Mouse (Mus musculus): ENCODE data around the gene Med16. TPM values are rescaled to one million over a fixed set of nuclear protein-coding genes. Genes with fewer than 3 reads are reported as not detected.

The Med16 gene
- polyA plus RNA-seq, 1 experiment = 58.1 TPM

- no peak for TF ChIP-seq CTCF (IDR thresholded peaks at IDR 0.05; ENCODE audit: extremely low read depth, insufficient read length, insufficient replicate concordance, low read depth, low read length)
- TF ChIP-seq POLR2A (IDR thresholded peaks at IDR 0.05; ENCODE audit: low read depth, low read length) = peak; percentile 91
- H3K27ac ChIP-seq (ENCODE audit: insufficient read depth, low read depth, low read length) = peak within 1 kb of the TSS; percentile 31
- 0 out of 2 replicates have a peak, but pooled peaks cover 2% of the 10 kb centered on the region for H3K36me3 ChIP-seq (ENCODE audit: control insufficient read depth, insufficient read depth, low read length)
- WGBS = 1% methylated on average over 42 of the region's 42 CpGs
- H3K4me3 ChIP-seq (ENCODE audit: low read depth, low read length) = peak within 1 kb of the TSS; percentile 77
- peaks cover 12% of the 10 kb centered on the region; the same call in 1 of the 2 replicates for H3K27me3 ChIP-seq (ENCODE audit: control insufficient read depth, insufficient read depth, low read length)
- H3K4me1 ChIP-seq (ENCODE audit: control insufficient read depth, insufficient read depth, insufficient read length, low read length) = peaks cover 30% of the 10 kb centered on the region
Measured at GRCm38 (mm10) chr10:79916808-79917531, 8.2 kb upstream of the Med16 start, which contains the start of gene Kiss1r. Gene Kiss1r (plus strand): TSS chr10:79916971.

GRCm38 (mm10) chr10:79916081-79916480, 7.4 kb upstream of the Med16 start:
- H3K4me3 ChIP-seq (ENCODE audit: low read depth, low read length) = peak overlapping the region; percentile 77
- H3K36me3 ChIP-seq (ENCODE audit: control insufficient read depth, insufficient read depth, low read length) = 0 out of 2 replicates have a peak, but pooled peaks cover 2% of the 10 kb centered on the region
- TF ChIP-seq POLR2A (IDR thresholded peaks at IDR 0.05; ENCODE audit: low read depth, low read length) (no peak), CTCF (IDR thresholded peaks at IDR 0.05; ENCODE audit: extremely low read depth, insufficient read length, insufficient replicate concordance, low read depth, low read length) (no peak)
- H3K27me3 ChIP-seq (ENCODE audit: control insufficient read depth, insufficient read depth, low read length) = peaks cover 4% of the 10 kb centered on the region; the same call in 1 of the 2 replicates
- 15% methylated on average over 8 of the region's 8 CpGs for WGBS
- H3K4me1 ChIP-seq (ENCODE audit: control insufficient read depth, insufficient read depth, insufficient read length, low read length) = peaks cover 24% of the 10 kb centered on the region
- no peak overlapping the region for H3K27ac ChIP-seq (ENCODE audit: insufficient read depth, low read depth, low read length)

GRCm38 (mm10) chr10:79914948-79915596, 6.3 kb upstream of the Med16 start:
- Histone ChIP-seq H3K27ac (ENCODE audit: insufficient read depth, low read depth, low read length) (0 out of 2 replicates have a peak overlapping the region, but pooled peaks have one; percentile 34), H3K4me3 (ENCODE audit: low read depth, low read length) (no peak overlapping the region)
- TF ChIP-seq POLR2A (IDR thresholded peaks at IDR 0.05; ENCODE audit: low read depth, low read length) (no peak), CTCF (IDR thresholded peaks at IDR 0.05; ENCODE audit: extremely low read depth, insufficient read length, insufficient replicate concordance, low read depth, low read length) (no peak)

GRCm38 (mm10) chr10:79914131-79914947, 5.6 kb upstream of the Med16 start:
- Histone ChIP-seq H3K4me3 (ENCODE audit: low read depth, low read length) (no peak overlapping the region), H3K27ac (ENCODE audit: insufficient read depth, low read depth, low read length) (0 out of 2 replicates have a peak overlapping the region, but pooled peaks have one; percentile 21), H3K27me3 (ENCODE audit: control insufficient read depth, insufficient read depth, low read length) (no peaks in the 10 kb centered on the region), H3K4me1 (ENCODE audit: control insufficient read depth, insufficient read depth, insufficient read length, low read length) (peaks cover 20% of the 10 kb centered on the region), H3K36me3 (ENCODE audit: control insufficient read depth, insufficient read depth, low read length) (peaks cover 6% of the 10 kb centered on the region; the same call in 1 of the 2 replicates)
- TF ChIP-seq CTCF (IDR thresholded peaks at IDR 0.05; ENCODE audit: extremely low read depth, insufficient read length, insufficient replicate concordance, low read depth, low read length) (no peak), POLR2A (IDR thresholded peaks at IDR 0.05; ENCODE audit: low read depth, low read length) (no peak)
- WGBS = 67% methylated on average over 11 of the region's 11 CpGs

More at GRCm38 (mm10) chr10:79914948-79915596, 6.3 kb upstream of the Med16 start:
- Histone ChIP-seq H3K27me3 (ENCODE audit: control insufficient read depth, insufficient read depth, low read length) (no peaks in the 10 kb centered on the region), H3K4me1 (ENCODE audit: control insufficient read depth, insufficient read depth, insufficient read length, low read length) (peaks cover 21% of the 10 kb centered on the region), H3K36me3 (ENCODE audit: control insufficient read depth, insufficient read depth, low read length) (peaks cover 6% of the 10 kb centered on the region; the same call in 1 of the 2 replicates)
- 20% methylated on average over 7 of the region's 7 CpGs for WGBS

- peaks cover 17% of the 10 kb centered on the region for H3K4me1 ChIP-seq (ENCODE audit: control insufficient read depth, insufficient read depth, insufficient read length, low read length)
- TF ChIP-seq POLR2A (IDR thresholded peaks at IDR 0.05; ENCODE audit: low read depth, low read length) (no peak), CTCF (IDR thresholded peaks at IDR 0.05; ENCODE audit: extremely low read depth, insufficient read length, insufficient replicate concordance, low read depth, low read length) (no peak)
- H3K27ac ChIP-seq (ENCODE audit: insufficient read depth, low read depth, low read length) = no peak overlapping the region
- H3K27me3 ChIP-seq (ENCODE audit: control insufficient read depth, insufficient read depth, low read length) = no peaks in the 10 kb centered on the region
- peaks cover 6% of the 10 kb centered on the region; the same call in 1 of the 2 replicates for H3K36me3 ChIP-seq (ENCODE audit: control insufficient read depth, insufficient read depth, low read length)
- no peak overlapping the region for H3K4me3 ChIP-seq (ENCODE audit: low read depth, low read length)
- WGBS = 78% methylated on average over 20 of the region's 20 CpGs
Measured at GRCm38 (mm10) chr10:79912412-79912811, 3.7 kb upstream of the Med16 start.

- Histone ChIP-seq H3K27ac (ENCODE audit: insufficient read depth, low read depth, low read length) (no peak within 1 kb of the TSS), H3K4me3 (ENCODE audit: low read depth, low read length) (no peak within 1 kb of the TSS), H3K4me1 (ENCODE audit: control insufficient read depth, insufficient read depth, insufficient read length, low read length) (peaks cover 11% of the 10 kb centered on the region), H3K36me3 (ENCODE audit: control insufficient read depth, insufficient read depth, low read length) (peaks cover 8% of the 10 kb centered on the region), H3K27me3 (ENCODE audit: control insufficient read depth, insufficient read depth, low read length) (no peaks in the 10 kb centered on the region)
- no peak for TF ChIP-seq POLR2A (IDR thresholded peaks at IDR 0.05; ENCODE audit: low read depth, low read length)
- no peak for TF ChIP-seq CTCF (IDR thresholded peaks at IDR 0.05; ENCODE audit: extremely low read depth, insufficient read length, insufficient replicate concordance, low read depth, low read length)
- 98% methylated on average over 4 of the region's 4 CpGs for WGBS
Measured at GRCm38 (mm10) chr10:79910556-79910955, 1.8 kb upstream of the Med16 start, which contains the start of gene Gm26602. Gene Gm26602 (plus strand): TSS chr10:79910856.

Data from small intestine, adult 2 months (tissue).